Mouse (Mus musculus) neural tube, embryonic 10.5 days (tissue): ENCODE data around the gene Smco2.
"Not testable (repeated sequence)": the region's sequence is repeated elsewhere in the genome, so short reads cannot be mapped to it uniquely, and the experiment has no call there.

ENCODE experiments used
- DNase-seq: peaks from one replicate; pipeline ENCODE4 v3.0.0-alpha.2; 2017; ENCODE audit warnings: low spot score; ENCODE audit errors: extremely low spot score

The Smco2 gene

DNA sequence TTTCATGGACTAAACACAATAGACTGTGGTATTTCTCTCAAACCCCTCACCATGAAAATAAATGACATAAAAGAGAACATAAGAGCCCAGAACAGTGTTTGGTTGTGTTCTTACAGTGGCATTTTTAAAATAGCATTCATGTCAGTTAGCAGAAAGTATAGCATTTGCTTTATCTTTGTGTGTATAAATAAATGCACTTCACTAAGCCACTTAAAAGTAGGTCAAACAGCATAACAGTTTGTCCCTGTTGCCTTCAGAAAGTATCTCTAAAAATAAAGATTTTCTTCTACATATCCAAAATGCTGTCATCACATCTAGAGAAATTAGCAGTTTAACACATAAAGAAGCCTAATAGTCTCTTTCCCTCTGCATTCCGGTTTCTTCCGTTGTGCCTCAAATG lies 7.5 kb downstream of the Smco2 start:
- no peak for DNase-seq

GRCm38 (mm10) chr6:146863154-146863553 lies 13.2 kb downstream of the Smco2 start:
- DNase-seq, result no peak

DNA sequence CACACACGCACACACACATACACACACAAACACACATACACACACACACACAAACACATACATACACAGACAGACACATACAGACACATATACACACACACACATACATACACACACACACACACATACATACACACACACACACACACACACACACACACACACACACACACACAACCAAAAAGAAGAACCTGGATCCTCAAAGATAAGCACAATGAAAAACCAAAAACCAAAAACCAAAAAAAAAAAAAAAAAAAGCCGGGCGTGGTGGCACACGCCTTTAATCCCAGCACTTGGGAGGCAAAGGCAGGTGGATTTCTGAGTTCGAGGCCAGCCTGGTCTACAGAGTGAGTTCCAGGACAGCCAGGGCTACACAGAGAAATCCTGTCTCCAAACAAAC lies 14.5 kb downstream of the Smco2 start:
- not testable (repeated sequence) for DNase-seq

DNA sequence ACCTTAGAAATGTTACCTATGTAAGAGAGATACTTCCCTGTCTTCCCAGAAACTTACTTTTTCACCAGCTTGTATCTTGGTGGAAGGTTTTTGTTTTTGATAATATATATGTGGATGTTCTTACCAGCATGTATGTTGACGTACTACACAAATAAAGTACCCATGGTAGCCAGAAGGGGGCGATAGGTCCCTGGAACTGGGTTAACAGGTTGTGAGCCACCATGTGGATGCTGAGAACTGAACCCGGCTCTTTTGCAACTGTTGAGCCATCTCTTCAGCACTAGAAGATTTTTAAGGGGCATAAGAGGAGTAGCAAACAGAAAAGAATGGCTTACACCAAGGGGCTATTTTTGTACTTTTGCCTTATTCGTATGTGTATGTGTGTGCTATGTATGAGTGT lies 15.8 kb downstream of the Smco2 start:
- no peak for DNase-seq

DNA sequence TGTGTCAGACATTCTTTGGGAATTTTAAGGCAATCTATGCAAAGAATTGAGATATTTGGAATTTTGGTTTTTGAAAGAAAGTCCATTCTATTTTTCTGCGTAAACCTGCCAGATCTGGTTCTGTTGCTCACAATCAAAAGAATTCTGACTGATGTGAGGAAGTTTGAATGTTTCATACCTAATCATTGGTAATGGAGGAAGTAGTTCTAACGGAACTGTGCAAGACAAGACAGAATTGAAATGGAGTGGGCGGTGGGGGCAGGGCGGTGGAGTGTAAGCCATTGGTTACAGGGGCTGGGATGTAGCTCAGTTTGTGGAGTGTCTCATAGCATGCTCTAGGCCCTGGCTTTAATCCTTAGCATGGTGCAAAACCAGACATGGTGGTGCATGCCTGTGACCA lies 22.1 kb downstream of the Smco2 start:
- no peak for DNase-seq

GRCm38 (mm10) chr6:146874415-146874814 lies 24.5 kb downstream of the Smco2 start:
- no peak for DNase-seq

DNA sequence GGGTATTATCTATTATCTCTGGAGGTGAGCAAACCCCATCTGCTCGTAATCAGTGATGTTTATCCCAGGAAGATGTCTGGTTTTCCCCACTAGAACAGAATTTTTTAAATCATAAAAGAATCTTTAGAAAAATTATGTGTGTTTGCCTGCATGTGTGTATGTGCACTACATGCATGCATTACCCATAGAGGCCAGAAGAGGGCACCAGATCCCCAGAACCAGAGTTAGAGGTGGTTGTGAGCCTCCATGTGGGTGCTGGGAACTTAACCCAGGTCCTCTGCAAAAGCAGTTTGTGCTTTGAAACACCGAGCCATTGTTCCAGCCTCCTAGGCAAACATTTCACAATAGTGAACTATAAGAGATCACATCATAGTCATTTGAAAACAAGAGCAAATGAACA lies 26.9 kb downstream of the Smco2 start:
- DNase-seq, result no peak

- no peak for DNase-seq
Observed at GRCm38 (mm10) chr6:146877425-146878045, 27.6 kb downstream of the Smco2 start.

DNA sequence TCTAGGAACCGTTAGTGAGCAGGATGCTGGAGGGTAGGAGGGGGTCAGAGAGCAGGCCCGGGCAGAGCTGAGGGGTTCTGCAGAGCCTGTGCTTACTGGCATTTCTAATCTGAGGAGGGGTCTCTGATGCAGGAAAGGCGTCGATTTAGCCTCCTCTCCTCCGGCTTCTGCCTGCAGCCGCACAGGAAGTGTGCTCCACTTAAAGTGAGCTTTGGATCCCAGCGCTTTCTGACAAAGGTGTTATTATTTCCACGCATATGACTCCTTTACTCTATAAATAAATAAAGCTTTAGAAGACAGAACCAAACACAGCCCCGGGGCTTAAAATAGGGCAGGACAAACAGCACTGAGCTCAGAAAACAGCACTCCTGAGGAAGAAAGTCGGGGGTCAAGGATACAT lies 29.0 kb downstream of the Smco2 start:
- DNase-seq, result no peak

- DNase-seq, result no peak
Observed at GRCm38 (mm10) chr6:146879856-146880255, 30.0 kb downstream of the Smco2 start.

GRCm38 (mm10) chr6:146880296-146880695 lies 30.4 kb downstream of the Smco2 start:
- DNase-seq, result no peak

- no peak for DNase-seq
Observed at GRCm38 (mm10) chr6:146881896-146882770, 32.2 kb downstream of the Smco2 start.

- DNase-seq, result no peak
Observed at GRCm38 (mm10) chr6:146883426-146883825, 33.5 kb downstream of the Smco2 start.

DNA sequence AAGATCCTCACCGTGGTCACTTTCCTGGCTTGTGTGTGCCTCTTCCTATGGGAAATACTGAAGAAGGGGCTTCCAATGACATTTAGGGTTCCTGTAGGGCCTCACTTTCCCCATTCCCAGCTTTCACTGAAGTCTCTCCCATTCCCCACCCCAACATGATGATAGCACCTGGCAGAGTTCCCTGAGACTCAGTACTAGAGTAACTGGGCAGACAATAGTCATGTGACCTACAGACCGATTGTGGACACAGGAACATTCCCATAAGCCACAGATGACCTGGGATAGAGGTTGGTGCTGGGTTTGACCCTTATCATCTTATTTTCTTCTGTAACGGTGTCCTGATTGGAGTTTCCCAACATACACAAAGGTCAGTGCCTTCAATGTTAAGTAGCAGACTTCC lies 34.3 kb downstream of the Smco2 start:
- DNase-seq, result no peak

- peak; percentile 32 for DNase-seq
Observed at GRCm38 (mm10) chr6:146884851-146885250, 34.9 kb downstream of the Smco2 start.

GRCm38 (mm10) chr6:146887958-146888659 lies 38.2 kb downstream of the Smco2 start, which contains the start of gene Ppfibp1:
Gene Ppfibp1 (plus strand): TSS chr6:146888487.
- DNase-seq, result peak; percentile 92

DNA sequence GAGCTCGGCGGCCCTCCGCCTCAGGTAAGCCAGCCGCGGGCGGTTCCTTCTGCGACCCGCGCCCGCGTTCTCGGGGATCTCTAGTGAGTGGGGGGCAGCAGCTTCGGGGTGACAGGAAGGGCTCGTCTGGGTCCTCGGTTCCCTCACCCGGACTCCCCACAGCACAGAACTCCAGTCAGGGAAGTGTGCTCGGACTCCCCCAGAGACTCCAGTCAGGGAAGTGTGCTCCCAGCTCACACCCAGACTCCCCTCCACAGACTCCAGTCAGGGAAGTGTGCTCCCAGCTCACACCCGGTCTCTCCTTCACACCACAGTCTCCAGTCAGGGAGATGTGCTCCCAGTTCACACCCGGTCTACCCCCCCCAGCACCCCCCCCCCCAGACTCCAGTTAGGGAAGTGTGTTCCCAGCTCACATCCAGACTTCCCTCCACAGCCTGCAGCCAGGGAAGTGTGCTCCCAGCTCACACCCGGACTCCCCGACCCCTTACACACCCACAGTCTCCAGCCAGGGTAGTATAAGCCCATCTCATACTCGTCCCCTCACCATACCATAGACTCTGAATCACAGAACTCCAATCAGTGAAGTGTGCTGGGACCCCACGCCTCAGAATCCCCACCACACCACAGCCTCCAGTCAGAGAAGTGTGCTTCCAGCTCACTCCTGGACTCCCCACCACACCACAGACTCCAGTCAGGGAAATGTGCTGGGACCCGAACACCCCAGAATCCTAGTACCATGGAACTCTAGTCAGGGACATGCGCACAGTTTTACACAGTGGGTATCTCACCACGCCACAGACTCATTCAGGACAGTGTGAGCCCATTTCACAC lies 39.0 kb downstream of the Smco2 start:
- DNase-seq, result no peak

GRCm38 (mm10) chr6:146890215-146890614 lies 40.3 kb downstream of the Smco2 start:
- no peak for DNase-seq

DNA sequence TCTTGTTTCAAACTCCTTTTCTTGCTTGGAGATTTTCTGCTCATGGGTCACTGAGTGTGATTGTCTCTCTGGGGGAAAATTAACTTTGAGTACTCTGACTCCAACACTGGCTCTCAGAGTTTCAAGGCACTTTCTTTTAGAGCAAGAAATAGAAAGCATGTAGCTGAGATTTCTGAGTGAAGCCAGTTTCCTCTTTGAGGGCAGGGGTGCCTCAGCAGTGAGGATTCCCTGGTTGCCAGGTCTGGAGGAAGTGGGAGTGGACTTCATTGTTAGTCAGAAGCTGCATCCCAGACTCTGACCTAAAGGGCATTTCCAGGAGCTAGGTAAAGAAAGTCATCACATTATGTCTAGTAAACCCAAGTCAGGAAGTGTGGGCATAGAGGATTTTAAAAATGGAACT lies 40.7 kb downstream of the Smco2 start:
- no peak for DNase-seq

- DNase-seq, result no peak
Observed at GRCm38 (mm10) chr6:146893890-146894289, 44.0 kb downstream of the Smco2 start.

DNA sequence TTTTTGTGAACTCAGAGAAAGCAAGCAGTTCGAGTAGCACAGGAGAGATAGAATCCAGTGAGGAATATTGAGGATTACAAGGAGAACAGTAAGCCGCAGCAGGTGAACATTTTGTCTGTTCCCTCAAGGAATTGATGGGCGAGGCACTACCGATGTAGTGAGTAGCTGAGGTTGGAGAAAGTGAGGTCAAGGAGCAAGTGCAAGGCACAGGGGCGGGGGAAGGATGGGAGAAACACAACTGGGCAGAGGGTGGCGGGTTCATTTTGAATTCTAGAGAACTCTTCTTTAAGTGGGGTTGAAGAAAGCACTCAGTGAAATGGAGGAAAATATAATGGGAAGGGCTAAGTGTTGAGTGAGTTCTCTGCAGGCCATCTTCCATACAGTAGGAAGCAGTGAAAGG lies 48.8 kb downstream of the Smco2 start:
- no peak for DNase-seq
